Mouse (Mus musculus) gastrocnemius, postnatal 4 days (tissue): ENCODE results near the gene Alg5. TPM values are rescaled to one million over a fixed set of nuclear protein-coding genes. Genes with fewer than 3 reads are reported as not detected.
"Not testable (repeated sequence)": the region's sequence is repeated elsewhere in the genome, so short reads cannot be mapped to it uniquely, and the experiment has no call there.

ENCODE experiments used
- DNase-seq, 2 experiments: peaks; one replicate each; pipeline ENCODE4 v3.0.0; 2021 to 2022; ENCODE audit warnings: low spot score in 2 of 2, mixed read lengths in 2 of 2
- long read RNA-seq, 2 experiments: library from polyadenylated mRNA; stranded (forward); transcript quantifications; one replicate each; pipeline ENCODE4 v2.0.0; 2021
- total RNA-seq, 2 experiments: library from RNA; stranded (reverse); gene quantifications; 2 replicates each; pipeline ENCODE4 v1.2.3; 2021

Alg5 gene
- 10 to 100 TPM; 22.8 to 24.7 TPM for total RNA-seq
- long read RNA-seq, experiment 1, transcript Alg5-201 (10 exons, 1,471 nt) = major isoform, 74 of 81 reads
- long read RNA-seq, experiment 1, transcript Alg5-202 (10 exons, 2,972 nt) = minor isoform, 5 of 81 reads
- long read RNA-seq, experiment 1, partial matches to known transcripts = 0 of 81 reads
- long read RNA-seq, experiment 1, other reads (novel, unspliced or antisense) = 2 of 81 reads
- long read RNA-seq, experiment 2, transcript Alg5-202 (10 exons, 2,972 nt) = minor isoform, 5 of 73 reads
- long read RNA-seq, experiment 2, transcript Alg5-201 (10 exons, 1,471 nt) = major isoform, 59 of 73 reads
- long read RNA-seq, experiment 2, partial matches to known transcripts = 4 of 73 reads
- long read RNA-seq, experiment 2, other reads (novel, unspliced or antisense) = 5 of 73 reads

DNA sequence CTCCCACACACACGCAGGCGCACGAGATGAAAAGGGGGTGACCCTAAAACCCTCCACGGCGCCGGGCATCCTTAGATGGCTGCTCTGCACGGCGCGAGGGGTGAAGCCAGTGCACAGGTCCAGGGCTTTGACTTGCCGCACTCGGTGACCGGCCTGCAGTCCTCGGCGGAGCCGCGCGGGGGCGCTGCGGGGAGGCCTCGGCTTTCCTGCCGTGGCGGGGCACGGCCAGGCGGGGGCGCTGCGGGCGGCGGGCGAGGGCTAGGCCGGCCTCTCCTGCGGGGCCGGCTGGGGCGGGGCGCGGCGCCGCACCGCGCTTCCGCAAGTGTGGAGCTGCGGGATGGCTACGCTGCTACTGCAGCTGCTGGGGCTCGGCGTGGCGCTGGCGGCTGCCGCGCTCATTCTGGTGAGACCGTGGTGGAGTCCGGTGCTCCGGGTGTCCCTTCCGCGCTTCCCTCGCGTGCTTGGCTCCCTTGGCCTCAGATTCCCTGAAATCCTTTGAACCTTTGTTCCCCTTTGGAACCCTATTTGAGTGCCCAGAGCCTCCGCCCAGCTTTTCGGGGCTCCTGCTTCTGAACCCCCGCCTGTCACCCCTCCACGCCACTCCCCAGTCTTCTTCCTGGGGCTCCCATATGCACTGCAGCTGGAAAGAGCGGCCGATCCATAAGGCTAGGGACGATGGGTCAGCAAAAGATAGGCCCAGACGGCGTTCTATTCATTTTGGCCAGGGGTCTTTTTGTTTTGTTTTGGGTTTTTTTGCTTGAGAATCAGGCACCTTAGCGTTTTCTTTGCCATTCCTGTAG is at the start of gene Alg5, which contains the start of gene Exosc8:
Gene Alg5, plus strand, starts transcription at position 293 of the 800 bp plus-strand sequence.
Gene Exosc8, minus strand, starts transcription at position 147 of the 800 bp plus-strand sequence.
- DNase-seq = peak; percentile 92 to 94

DNA sequence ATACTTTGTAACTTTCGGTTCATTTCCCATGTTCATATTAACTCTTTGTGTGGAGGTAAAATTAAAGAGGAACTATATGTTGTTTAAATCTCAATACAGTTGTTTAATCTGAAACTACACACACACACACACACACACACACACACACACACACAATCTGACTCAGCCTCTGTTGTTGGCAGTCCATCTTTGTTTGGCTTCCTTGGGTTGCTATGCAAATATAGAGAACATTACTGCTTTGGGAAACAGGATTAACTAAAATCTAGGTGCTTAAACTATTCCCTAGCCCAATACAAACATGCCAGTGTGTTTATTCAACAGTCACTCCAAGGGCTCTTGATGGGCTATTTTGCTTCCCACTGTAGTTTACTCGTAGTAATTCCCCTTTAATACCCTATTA is 48.1 kb upstream of the Alg5 start:
- no peak for DNase-seq

DNA sequence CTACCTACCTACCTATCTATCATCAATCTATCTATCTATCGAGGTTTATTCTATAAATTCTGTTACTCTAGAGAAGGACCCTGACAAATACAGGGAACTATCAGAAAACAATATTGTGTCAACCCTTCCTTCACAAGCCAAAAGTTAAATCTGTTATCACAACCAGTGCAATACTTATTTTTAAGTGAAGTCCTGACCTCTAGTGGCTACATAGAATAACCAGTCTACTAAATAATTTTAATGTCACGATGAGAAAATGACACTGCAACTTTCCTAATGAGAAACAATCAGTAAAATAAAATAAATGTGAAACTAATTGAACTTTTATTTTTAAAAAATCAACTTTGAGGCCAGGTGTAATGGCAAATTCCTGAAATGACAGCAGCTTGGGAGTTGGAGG is 46.2 kb upstream of the Alg5 start:
- no peak for DNase-seq

DNA sequence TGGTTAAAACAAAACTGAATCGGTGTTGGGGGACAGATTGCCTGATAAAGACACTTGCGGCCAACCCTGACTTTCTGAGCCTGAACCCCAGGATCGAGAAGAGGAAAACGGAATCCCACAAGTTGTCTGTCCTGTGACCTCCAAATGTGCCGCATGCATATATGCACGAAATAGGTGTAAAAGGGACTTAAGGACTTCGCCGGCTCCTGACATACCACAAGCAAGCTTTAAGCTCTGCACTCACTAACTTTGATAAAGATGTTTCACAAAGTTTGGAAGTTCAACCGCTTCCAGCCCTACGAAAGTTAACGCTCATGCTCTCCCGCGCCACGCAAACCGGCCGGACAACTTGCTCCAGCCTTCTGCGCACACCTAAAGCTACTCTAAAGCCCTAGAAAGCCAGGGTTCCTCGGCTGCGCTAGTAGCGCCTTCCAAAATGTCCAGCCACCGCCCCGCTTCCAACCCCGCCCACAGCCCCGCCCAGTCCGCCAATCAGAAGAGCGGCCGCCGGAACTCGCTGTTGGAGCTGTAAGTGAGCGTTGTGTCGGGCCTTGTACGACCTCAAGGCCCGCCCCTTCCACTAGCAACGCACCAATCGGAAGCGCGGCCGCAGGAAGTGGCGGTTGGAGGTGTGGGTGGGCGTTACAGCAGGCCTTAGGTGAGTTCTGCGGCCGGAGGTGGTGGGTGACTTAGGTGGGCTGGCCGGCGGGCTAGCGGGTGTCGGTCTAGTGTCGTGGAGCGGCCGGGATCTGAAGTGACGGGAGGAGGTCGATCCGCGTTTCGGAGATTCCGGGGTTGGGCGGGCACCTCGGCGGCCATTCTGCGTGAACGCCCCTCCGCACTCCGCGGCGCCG is 42.9 kb upstream of the Alg5 start, which contains the start of gene Supt20:
Gene Supt20, plus strand, starts transcription at position 606 of the 854 bp plus-strand sequence.
- DNase-seq = peak; percentile 79 to 90

DNA sequence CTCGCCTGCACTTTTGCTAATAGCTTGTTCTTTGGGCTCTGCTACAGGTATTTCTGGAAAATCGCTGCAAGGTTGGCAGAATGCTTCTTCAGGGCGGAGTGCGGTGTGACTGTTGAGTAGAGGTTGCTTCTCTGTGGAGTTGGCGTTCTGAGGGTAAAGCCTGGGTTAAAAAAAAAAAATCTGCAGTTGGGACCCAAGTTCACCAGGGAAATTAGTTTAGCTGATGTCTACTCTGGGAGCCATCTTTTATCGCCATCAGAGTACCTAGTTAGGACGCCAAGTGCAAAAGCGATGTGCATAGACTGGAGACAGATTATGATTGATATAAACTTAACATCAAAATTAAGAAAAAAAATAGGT is 42.3 kb upstream of the Alg5 start:
- no peak for DNase-seq

DNA sequence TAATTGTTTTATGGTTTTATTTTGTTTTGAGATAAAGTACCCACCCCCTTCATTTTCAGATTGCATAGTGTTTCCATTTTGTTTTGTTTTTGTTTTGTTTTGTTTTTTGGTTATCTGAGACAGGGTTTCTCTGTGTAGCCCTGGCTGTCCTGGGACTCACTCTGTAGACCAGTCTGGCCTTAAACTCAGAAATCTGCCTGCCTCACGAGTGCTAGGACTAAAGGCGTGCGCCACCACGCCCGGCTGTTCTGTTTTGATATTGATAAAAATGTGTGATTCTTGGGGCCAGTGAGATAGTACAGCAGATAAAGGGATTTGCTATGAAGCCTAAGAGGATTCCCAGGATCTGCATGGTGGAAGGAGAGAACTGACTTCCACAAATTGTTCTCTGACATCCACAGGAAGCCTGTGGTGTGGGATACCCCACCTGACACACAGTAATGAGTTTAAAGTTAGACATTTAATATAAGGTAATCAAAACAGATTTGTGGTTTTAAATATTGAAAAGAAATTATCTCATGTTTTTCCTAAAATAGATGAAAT is 35.5 kb upstream of the Alg5 start:
- no peak for DNase-seq

DNA sequence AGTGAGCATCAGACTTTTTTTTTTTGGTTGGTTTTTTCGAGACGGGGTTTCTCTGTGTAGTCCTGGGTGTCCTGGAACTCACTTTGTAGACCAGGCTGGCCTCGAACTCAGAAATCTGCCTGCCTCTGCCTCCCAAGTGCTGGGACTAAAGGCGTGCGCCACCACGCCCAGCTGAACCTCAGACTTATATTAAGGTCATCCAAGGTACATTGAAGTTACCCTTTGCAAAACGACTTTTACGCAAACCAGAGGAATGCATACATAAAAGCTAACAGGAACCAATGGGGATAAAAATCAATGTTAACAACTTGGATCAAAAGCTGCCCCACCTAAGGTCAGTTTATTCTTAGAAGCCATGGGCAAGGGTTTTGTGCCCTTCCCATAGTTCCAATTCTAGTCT is 31.2 kb upstream of the Alg5 start:
- not testable (repeated sequence) for DNase-seq

DNA sequence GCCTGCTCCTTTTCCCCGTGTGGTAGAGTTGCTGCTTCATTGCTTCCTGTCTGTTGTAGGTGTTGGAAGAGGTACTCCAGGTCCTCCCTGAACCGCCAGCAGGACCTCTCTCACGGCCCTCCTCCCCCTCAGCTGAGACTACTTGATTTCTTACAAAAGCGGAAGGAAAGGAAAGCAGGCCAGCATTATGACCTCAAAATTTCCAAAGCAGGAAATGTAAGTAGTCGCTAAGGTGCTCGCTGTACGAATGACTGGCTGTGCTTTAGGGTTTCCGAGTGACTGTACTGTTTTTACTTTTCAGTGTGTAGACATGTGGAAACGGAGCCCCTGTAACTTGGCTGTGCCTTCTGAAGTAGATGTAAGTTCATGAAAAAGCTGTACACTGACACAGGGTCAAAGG is 26.4 kb upstream of the Alg5 start:
- no peak for DNase-seq

DNA sequence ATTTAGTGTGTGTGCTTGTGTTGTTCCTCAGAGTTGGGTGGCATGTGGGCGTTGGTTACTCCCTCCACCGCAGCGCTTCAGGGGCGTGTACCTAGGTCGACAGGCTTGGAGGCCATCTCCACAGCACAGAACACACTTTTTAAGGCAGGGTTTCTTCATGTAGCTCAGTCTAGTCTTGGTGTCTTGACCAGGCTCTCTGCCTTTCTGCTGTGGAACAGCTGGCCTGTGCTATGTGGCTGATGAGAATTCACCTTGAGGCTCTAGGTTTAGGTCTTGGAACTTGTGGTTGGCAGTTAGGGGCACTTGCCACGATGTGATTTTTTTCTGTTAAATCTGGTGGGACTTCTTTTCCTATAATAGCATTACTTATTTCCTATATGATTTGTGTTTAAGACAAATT is 21.1 kb upstream of the Alg5 start, which contains the start of gene Gm21958:
Gene Gm21958, minus strand, starts transcription at position 101 of the 400 bp plus-strand sequence.
- no peak for DNase-seq

DNA sequence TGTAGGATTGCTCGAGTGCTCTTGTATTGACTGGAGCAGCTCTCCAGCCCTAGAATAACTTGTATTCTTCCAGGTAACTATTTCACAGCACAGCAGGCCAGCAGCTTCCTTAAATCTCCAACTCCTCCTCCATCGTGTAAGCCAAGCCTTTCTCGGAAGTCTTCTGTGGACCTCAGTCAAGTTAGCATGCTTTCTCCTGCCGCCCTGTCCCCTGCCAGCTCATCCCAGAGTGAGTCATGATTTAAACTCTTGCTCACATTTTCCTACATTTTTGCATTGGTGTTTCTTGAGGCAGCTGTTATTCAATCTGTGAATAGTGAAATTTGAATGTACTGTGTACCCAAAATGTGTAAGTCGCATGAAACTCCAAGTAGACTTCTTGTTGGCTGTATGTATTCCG is 19.9 kb upstream of the Alg5 start:
- DNase-seq = no peak

DNA sequence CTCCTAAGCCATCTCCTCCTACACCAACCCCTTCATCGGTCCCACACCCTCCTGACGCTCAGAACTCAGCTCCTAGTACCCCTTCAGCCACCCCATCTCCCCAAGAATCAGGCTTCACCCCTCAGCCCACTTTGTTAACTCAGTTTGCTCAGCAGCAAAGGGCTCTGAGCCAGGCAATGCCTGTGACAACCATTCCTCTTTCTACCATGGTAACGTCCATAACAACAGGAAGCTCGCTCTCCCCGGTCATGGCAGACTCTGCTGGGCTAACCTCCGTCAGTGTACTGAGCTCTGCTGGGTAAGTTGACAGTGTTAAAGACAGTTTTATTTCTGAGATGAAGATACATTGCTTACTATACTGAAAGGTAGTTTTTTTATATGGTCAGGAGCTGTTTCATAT is 18.0 kb upstream of the Alg5 start:
- no peak for DNase-seq

DNA sequence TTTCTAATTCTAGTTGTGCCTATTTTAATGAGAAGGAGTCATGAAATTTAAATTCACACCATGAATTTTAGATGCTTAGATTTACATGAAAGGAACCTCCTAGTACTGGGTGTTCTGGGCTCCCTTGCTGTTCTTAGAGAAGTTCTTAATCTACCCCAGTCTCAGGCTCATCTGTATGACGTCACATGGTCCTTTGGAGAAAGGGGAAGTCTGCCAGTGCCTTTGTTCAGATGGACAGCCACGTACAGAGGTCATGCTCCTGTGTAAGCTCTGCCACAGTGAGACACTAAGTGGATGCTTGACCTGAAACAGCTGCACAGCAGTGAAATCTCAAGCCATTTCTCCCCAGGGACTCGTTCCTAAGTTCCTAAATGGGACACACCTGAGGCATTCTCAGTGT is 16.4 kb upstream of the Alg5 start:
- no peak for DNase-seq

DNA sequence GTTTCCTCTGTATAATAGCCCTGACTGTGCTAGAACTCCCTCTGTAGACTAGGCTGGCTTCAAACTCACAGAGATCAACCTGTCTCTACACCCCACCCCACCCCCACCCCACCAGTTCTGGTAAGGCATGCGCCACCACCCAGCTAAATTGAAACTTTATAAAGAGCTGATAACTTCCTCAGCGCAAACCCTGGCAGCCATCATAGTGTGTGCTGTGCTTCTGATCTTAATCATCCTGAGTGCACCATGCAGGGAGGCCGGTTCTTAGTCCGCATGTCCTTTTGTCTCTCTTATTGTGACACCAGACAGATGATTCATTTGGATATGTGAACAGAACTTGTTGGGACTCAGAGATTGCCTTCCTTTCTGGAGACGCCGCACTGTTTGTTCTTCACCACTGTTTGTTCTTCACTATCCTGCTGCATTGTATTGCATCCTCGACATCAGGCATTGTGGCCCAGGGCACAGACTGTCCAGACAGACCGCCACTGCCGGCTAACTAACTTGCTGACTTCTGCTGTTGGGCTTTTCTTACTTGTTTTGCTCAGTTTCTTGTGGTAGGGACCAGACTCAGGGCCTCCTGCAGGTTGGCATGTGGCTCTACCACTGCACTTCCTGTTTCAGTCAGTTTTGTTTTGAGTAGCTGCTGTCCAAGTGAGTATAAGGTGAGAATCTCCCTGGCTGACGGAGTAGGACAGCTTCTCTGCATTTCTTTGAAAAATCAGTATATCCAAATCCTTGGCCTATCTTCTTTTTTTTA is 11.4 kb upstream of the Alg5 start:
- no peak for DNase-seq

DNA sequence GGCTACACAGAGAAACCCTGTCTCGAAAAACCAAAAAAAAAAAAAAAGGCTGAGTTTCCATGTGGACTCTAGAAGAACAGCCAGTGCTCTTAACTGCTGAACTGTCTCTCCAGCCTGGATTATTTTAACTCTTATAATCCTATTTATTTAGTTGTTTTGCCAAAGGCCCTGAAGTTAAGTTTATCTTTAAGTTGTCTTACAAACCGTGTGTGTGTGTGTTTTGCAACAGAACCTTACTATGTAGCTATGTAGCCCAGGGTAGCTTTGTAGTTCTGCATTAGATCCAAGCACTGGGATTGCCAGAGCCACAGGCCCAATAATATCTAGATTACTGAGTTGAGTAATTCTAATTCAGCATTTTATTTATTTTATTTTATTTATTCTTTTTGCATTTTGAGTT is 10.0 kb upstream of the Alg5 start:
- DNase-seq = no peak

DNA sequence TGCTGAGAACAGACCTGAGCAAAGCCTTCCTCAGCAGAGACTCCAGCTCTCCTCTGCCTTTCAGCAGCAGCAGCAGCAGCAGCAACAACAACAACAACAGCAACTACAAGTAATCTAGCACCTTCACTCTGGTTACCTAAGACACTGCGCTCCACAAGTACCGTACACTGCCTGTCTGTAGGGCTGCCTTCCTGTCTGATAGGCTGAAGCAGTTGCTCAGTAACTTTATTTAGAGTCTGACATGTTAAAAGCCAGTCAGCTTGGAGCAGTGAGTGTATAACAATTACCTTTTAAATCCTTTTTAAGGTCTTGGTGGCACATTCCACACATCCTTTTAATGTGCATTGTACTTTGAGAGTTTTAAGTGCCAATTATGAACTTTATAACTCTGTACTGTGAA is 7.8 kb upstream of the Alg5 start:
- no peak for DNase-seq

DNA sequence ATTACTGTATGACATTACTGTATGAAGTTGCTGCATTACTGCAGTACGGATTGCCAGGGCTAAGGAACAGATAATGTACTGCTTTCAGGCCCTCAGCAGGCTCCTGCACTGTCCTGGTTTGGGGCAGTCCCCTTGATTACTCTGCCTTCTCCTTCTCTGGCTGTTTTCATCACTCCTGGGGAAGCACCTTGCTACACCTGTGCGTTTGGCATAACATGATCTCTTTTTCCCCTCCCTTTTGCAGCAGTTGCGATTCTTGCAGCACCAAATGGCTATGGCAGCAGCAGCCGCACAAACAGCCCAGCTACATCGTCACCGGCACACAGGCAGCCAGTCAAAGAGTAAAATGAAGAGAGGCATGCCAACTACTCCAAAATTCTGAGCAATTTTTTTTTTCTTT is 7.2 kb upstream of the Alg5 start:
- DNase-seq = no peak

DNA sequence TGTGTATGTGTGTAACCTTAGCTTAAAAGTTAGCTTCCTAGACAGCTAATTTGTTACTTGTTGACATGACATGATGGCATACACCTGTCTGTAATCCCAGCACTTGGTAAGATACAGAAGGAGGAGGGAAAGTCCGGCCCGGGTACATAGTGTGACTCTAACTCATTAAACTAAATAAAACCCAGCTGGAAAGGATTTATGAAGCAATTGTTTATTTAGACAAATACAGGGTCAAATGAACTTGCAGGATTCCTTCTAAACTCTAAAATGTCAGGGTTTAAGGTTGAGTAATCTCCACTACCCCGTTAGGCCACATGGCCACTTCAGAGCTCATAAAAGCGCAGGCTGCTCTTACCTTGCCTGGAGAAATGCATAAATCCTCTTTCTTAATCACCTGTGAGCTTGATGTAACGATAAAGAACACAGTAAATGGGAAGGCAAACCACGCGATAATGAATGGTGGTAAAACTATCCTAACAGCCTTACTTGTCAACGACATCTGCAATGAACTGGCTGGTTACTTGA is 3.7 kb upstream of the Alg5 start:
- DNase-seq = no peak

DNA sequence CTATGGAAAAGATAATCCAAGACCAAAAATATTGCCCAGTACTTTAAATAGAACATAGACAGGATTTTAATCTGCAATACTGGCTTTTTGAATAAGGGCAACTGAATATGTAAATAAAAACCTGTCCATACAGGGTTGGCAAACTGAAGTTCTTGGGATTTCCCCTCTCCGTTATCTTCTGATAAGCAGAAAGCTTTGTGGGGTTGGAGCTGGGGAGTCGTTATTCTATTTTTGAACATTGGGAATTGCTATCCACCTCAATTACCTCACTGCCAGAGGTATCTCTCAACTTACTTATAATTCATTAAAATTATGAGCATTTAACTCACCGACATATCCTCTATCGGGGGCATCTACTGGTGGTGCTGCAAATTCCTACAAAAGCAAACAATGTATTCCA is 3.0 kb upstream of the Alg5 start:
- no peak for DNase-seq

DNA sequence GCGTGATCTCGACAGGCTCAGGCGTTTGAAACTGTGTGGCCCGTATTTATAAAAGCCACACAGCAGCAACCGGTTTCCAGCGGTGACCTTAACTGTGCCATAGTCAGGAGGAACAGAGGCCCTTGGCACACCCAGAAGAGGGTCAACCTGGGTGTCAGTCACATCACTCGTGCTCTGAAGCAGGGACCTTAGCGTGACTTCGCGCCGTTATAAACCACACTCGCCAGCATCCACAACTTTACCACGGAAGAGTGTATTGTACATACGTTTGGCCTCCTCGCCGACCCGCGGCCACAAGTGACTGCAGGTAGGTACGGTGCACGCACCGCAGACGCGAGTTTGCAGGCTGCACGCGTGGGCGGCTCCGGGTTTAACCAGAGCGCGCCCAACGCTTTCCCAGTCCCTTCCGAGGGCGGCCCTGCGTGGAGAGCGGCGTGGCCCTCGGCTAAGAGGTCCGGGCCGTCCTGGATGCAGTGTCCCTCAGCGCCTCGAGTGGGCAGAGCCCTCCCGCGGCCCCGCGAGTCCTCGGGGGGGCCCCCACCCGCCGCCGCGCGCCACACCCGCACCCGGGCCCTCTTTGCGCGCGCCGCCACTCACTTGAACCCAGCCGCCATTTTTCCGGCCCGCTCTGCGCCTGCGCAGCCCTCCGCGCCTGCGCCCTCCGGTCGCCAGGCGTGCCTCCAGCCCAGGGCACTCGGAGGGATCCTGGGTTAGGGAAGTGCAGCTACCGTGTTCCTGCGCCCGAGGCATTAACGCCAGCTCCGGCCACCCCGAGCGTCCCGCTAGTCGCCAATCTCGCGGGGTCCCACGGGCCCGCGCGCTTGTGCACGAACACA is 710 bp upstream of the Alg5 start:
- DNase-seq = peak; percentile 90 to 92
